27 mouse cellular contexts compared by ENCODE assay signal in genomic region chr19:57067108-57067613, GRCm38 (mm10). TPM values are rescaled to one million over a fixed set of nuclear protein-coding genes. Genes with fewer than 3 reads are reported as not detected.
A peak's percentile ranks its signal among the peaks of the same experiment; 100 is the strongest.
DNase-seq lines count a peak whose midpoint lies in the region; ATAC-seq and TF ChIP-seq lines count a peak whose summit lies in the region.
"Had no signal": no experiment of that assay in that cellular context is flagged by ENCODE, and none has a peak within 500 bp of the region (broad histone marks: within the 10 kb centered on the region; RNA-seq: fewer than 3 reads in every experiment).

No protein-coding gene starts in this region.

- H3K4me3 ChIP-seq in hindbrain, embryonic 15.5 days, result no peak overlapping the region
- H3K4me3 ChIP-seq in hindbrain, embryonic 13.5 days, result no peak overlapping the region
- H3K4me3 ChIP-seq in left cerebral cortex, adult 2 months, result no peak overlapping the region
- no peak overlapping the region for H3K4me3 ChIP-seq in neural tube, embryonic 13.5 days
- H3K4me3 ChIP-seq in stomach, postnatal 0 days (ENCODE audit: low read depth, low read length), result no peak overlapping the region
- H3K4me3 ChIP-seq: embryonic facial prominence, embryonic 10.5 days; embryonic facial prominence, embryonic 15.5 days; hindbrain, embryonic 12.5 days; limb, embryonic 15.5 days; liver, embryonic 13.5 days; midbrain, embryonic 12.5 days; neural tube, embryonic 15.5 days had no signal

- 81% methylated on average over 9 of the region's 9 CpGs for WGBS in hindbrain, embryonic 15.5 days
- 87% methylated on average over 9 of the region's 9 CpGs for WGBS in hindbrain, embryonic 13.5 days
- 85% methylated on average over 9 of the region's 9 CpGs for WGBS in neural tube, embryonic 13.5 days
- 88% methylated on average over 9 of the region's 9 CpGs for WGBS in stomach, postnatal 0 days

- TF ChIP-seq EP300 in stomach, postnatal 0 days (optimal IDR thresholded peaks at IDR 0.05), result no peak

- ATAC-seq in hindbrain, embryonic 15.5 days (ENCODE audit: low FRiP score, low read depth), result peak; percentile 66; the same call in 1 of the 2 replicates
- ATAC-seq in hindbrain, embryonic 13.5 days (ENCODE audit: low FRiP score), result no peak
- peak; percentile 40; the same call in 1 of the 2 replicates for ATAC-seq in neural tube, embryonic 13.5 days (ENCODE audit: low read depth)
- ATAC-seq in stomach, postnatal 0 days (ENCODE audit: low FRiP score, low TSS enrichment), result peak; percentile 41; the same call in 1 of the 2 replicates

- H3K4me1 ChIP-seq in hindbrain, embryonic 15.5 days (replicated peaks), result no peaks in the 10 kb centered on the region
- H3K4me1 ChIP-seq in hindbrain, embryonic 13.5 days (replicated peaks), result 0 out of 2 replicates have a peak, but pooled peaks cover 7% of the 10 kb centered on the region
- peaks cover 13% of the 10 kb centered on the region for H3K4me1 ChIP-seq in neural tube, embryonic 13.5 days (replicated peaks)
- no peaks in the 10 kb centered on the region for H3K4me1 ChIP-seq in stomach, postnatal 0 days (replicated peaks; ENCODE audit: control insufficient read depth, insufficient read depth)
- H3K4me1 ChIP-seq: embryonic facial prominence, embryonic 15.5 days; limb, embryonic 15.5 days; liver, embryonic 13.5 days; neural tube, embryonic 15.5 days had no signal

- H3K9me3 ChIP-seq in hindbrain, embryonic 15.5 days, result no peaks in the 10 kb centered on the region
- no peaks in the 10 kb centered on the region for H3K9me3 ChIP-seq in hindbrain, embryonic 13.5 days
- H3K9me3 ChIP-seq in neural tube, embryonic 13.5 days, result no peaks in the 10 kb centered on the region
- H3K9me3 ChIP-seq in stomach, postnatal 0 days (ENCODE audit: control insufficient read depth, low read length), result no peaks in the 10 kb centered on the region
- H3K9me3 ChIP-seq: embryonic facial prominence, embryonic 10.5 days; embryonic facial prominence, embryonic 15.5 days; hindbrain, embryonic 12.5 days; limb, embryonic 15.5 days; liver, embryonic 13.5 days; midbrain, embryonic 12.5 days; neural tube, embryonic 15.5 days had no signal

- no peak for DNase-seq in left cerebral cortex, adult 2 months (ENCODE audit: extremely low spot score in 1 of 2, low spot score in 2 of 2)
- no peak for DNase-seq in left cerebral cortex, postnatal 4 days
- DNase-seq in neural tube, embryonic 10.5 days (ENCODE audit: extremely low spot score, low spot score), result no peak
- no peak for DNase-seq in stomach, postnatal 0 days (ENCODE audit: low spot score)
- DNase-seq: adrenal gland, adult 8-10 months; cerebellum, adult 2 months; cerebellum, postnatal 14 days; heart, postnatal 14 days; kidney, adult 11 months; liver, embryonic 13.5 days; lung, adult 18-20 months; right cerebral cortex, postnatal 14 days; thymus, adult 18-20 months; thymus, postnatal 25 days had no signal

- TF ChIP-seq CTCF in left cerebral cortex, adult 2 months (IDR thresholded peaks at IDR 0.05), result no peak
- no peak for TF ChIP-seq CTCF in stomach, postnatal 0 days (IDR thresholded peaks at IDR 0.05; ENCODE audit: low read depth)

- no peaks in the 10 kb centered on the region for H3K27me3 ChIP-seq in hindbrain, embryonic 15.5 days
- H3K27me3 ChIP-seq in hindbrain, embryonic 13.5 days, result no peaks in the 10 kb centered on the region
- no peaks in the 10 kb centered on the region for H3K27me3 ChIP-seq in neural tube, embryonic 13.5 days
- no peaks in the 10 kb centered on the region for H3K27me3 ChIP-seq in stomach, postnatal 0 days (ENCODE audit: control insufficient read depth, insufficient read depth, low read length)
- H3K27me3 ChIP-seq: embryonic facial prominence, embryonic 15.5 days; hindbrain, embryonic 12.5 days; limb, embryonic 15.5 days; liver, embryonic 13.5 days; midbrain, embryonic 12.5 days; neural tube, embryonic 15.5 days had no signal

- H3K27ac ChIP-seq in hindbrain, embryonic 15.5 days (replicated peaks), result no peak overlapping the region
- no peak overlapping the region for H3K27ac ChIP-seq in hindbrain, embryonic 13.5 days
- H3K27ac ChIP-seq in left cerebral cortex, adult 2 months, result 0 out of 2 replicates have a peak overlapping the region, but pooled peaks have one; percentile 15
- H3K27ac ChIP-seq in neural tube, embryonic 13.5 days (replicated peaks), result no peak overlapping the region
- no peak overlapping the region for H3K27ac ChIP-seq in stomach, postnatal 0 days (replicated peaks)
- H3K27ac ChIP-seq: embryonic facial prominence, embryonic 10.5 days; embryonic facial prominence, embryonic 15.5 days; hindbrain, embryonic 12.5 days; kidney, postnatal 0 days; limb, embryonic 15.5 days; liver, embryonic 13.5 days; midbrain, embryonic 12.5 days; neural tube, embryonic 15.5 days had no signal

- H3K9ac ChIP-seq in hindbrain, embryonic 15.5 days, result no peak overlapping the region
- no peak overlapping the region for H3K9ac ChIP-seq in hindbrain, embryonic 13.5 days
- H3K9ac ChIP-seq in neural tube, embryonic 13.5 days, result no peak overlapping the region
- H3K9ac ChIP-seq in stomach, postnatal 0 days (ENCODE audit: low read length), result no peak overlapping the region
- H3K9ac ChIP-seq: embryonic facial prominence, embryonic 15.5 days; hindbrain, embryonic 12.5 days; limb, embryonic 15.5 days; liver, embryonic 13.5 days; midbrain, embryonic 12.5 days; neural tube, embryonic 15.5 days had no signal

- intact Hi-C loops in left cerebral cortex, adult 2 months (cut with DNase I), result loop anchor here (2.0 to 10.0 kb wide), 3 partner anchors 50 to 578 kb away; no protein-coding TSS in a partner anchor
- intact Hi-C loops in left cerebral cortex, postnatal 4 days (cut with DNase I), result loop anchor here (10.0 kb wide), 2 partner anchors 68 to 258 kb away; no protein-coding TSS in a partner anchor

- H3K4me2 ChIP-seq in hindbrain, embryonic 15.5 days, result no peak overlapping the region
- H3K4me2 ChIP-seq in hindbrain, embryonic 13.5 days, result no peak overlapping the region
- H3K4me2 ChIP-seq in neural tube, embryonic 13.5 days, result no peak overlapping the region
- no peak overlapping the region for H3K4me2 ChIP-seq in stomach, postnatal 0 days (replicated peaks; ENCODE audit: low read depth)
- H3K4me2 ChIP-seq: embryonic facial prominence, embryonic 15.5 days; hindbrain, embryonic 12.5 days; limb, embryonic 15.5 days; liver, embryonic 13.5 days; midbrain, embryonic 12.5 days; neural tube, embryonic 15.5 days had no signal

- peaks cover 11% of the 10 kb centered on the region for H3K36me3 ChIP-seq in hindbrain, embryonic 15.5 days
- peaks cover 12% of the 10 kb centered on the region for H3K36me3 ChIP-seq in hindbrain, embryonic 13.5 days
- H3K36me3 ChIP-seq in neural tube, embryonic 13.5 days, result peaks cover 10% of the 10 kb centered on the region
- peaks cover 2% of the 10 kb centered on the region for H3K36me3 ChIP-seq in stomach, postnatal 0 days (ENCODE audit: control insufficient read depth, insufficient read depth, low read length)
- H3K36me3 ChIP-seq: embryonic facial prominence, embryonic 15.5 days; hindbrain, embryonic 12.5 days; liver, embryonic 13.5 days had no signal

RNA-seq across cellular contexts. Expression of gene Afap1l2, which starts 59.1 kb away (rescaled TPM):
- 14.5 and 16.4 TPM in 2 replicates for polyA plus RNA-seq in hindbrain, embryonic 15.5 days (2015; fragmentation: Nextera tagmentation; extraction: Ambion mirVana)
- 9.5 and 12.2 TPM in 2 replicates for polyA plus RNA-seq in hindbrain, embryonic 13.5 days (2015; fragmentation: Nextera tagmentation; extraction: Ambion mirVana)
- total RNA-seq in left cerebral cortex, adult 2 months (2021), result 1 to 10 TPM; 7.9 to 8.4 TPM
- 10 to 100 TPM; 13.6 TPM for total RNA-seq in left cerebral cortex, postnatal 4 days (2021)
- polyA plus RNA-seq in neural tube, embryonic 13.5 days (2015; fragmentation: Nextera tagmentation; extraction: Ambion mirVana), result 17.7 and 18.7 TPM in 2 replicates
- polyA plus RNA-seq in stomach, postnatal 0 days (2015; fragmentation: Nextera tagmentation; extraction: Ambion mirVana), result 9.0 and 11.0 TPM in 2 replicates
- total RNA-seq: megakaryocyte, adult 5-6 weeks had no signal
- polyA plus RNA-seq: CD4-positive, CD25-positive, alpha-beta regulatory T cell, adult 4 months; inflammation-experienced regulatory T-cells, adult 6 months had no signal
